Mouse (Mus musculus) limb, embryonic 10.5 days (tissue): ENCODE measurements around the gene Lgals3bp. TPM values are rescaled to one million over a fixed set of nuclear protein-coding genes. Genes with fewer than 3 reads are reported as not detected.

Experiments
- DNase-seq: peaks from one replicate; pipeline ENCODE4 v3.0.0-alpha.2; 2017; ENCODE audit warnings: low spot score
- H3K27ac ChIP-seq: fragments of 300-500 bp; sonication (generic); 2 replicates; pipeline ENCODE4 v1.5.1; 2016; ENCODE audit warnings: mild to moderate bottlenecking
- H3K27me3 ChIP-seq: fragments of 300-500 bp; sonication (generic); 2 replicates; pipeline ENCODE4 v1.6.1; 2016; ENCODE audit warnings: low read depth, mild to moderate bottlenecking; ENCODE audit not compliant: poor library complexity, severe bottlenecking
- H3K36me3 ChIP-seq: fragments of 300-500 bp; sonication (generic); 2 replicates; pipeline ENCODE4 v1.6.1; 2016; ENCODE audit warnings: mild to moderate bottlenecking, moderate library complexity
- H3K4me1 ChIP-seq: fragments of 300-500 bp; sonication (generic); 2 replicates; pipeline ENCODE4 v1.6.1; 2016
- H3K4me3 ChIP-seq: fragments of 300-500 bp; sonication (generic); 2 replicates; pipeline ENCODE4 v1.5.1; 2016; ENCODE audit warnings: mild to moderate bottlenecking, moderate library complexity
- H3K9me3 ChIP-seq: fragments of 300-500 bp; sonication (generic); replicated peaks from 2 replicates; pipeline ENCODE4 v1.6.1; 2016; ENCODE audit warnings: mild to moderate bottlenecking
- WGBS: fragments of 180-500 bp; shearing (Covaris S2); methylation state at CpG from one replicate; pipeline ENCODE4 v1.1.7; 2016; 5-methylcytosine and 5-hydroxymethylcytosine counted together
- polyA plus RNA-seq: library from polyadenylated mRNA; unstranded; fragments of >200 nt; fragmentation: Nextera tagmentation; extraction: Ambion mirVana; gene quantifications from 2 replicates; pipeline ENCODE4 v1.2.1, GENCODE M21; 2016

Lgals3bp gene
- polyA plus RNA-seq, 1 experiment from 2014 or later: 3.4 TPM

DNA sequence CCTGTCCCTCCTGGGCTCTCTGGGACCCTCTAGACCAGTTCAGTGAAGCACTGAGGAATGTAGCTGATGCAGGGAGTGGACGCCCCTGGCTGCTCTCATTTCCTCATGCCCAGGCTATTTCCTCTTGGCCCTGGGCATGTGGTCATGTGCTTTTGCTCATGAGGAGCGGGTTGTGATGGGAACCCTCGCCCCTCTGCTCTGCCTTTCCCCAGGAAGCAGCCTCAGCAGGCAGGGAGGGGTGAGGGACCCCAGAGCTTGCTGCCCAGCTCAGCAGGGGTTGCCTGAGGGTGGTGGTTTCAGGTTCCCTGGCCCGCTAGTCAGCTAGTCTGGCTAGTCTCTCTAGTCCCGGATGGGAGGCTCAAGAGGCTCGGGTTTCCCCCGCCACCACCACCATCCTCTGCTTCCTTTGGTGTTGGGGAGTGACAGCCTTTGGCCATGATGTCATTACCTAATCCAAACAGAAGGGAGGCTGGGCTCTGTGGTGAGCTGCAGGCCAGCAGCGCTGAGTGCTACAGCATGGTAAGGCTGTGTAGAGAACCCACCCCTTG is 38.8 kb downstream of the Lgals3bp start:
- H3K36me3 ChIP-seq: no peaks in the 10 kb centered on the region
- no peaks in the 10 kb centered on the region for H3K9me3 ChIP-seq
- peaks cover 67% of the 10 kb centered on the region for H3K4me1 ChIP-seq
- no peaks in the 10 kb centered on the region for H3K27me3 ChIP-seq
- DNase-seq: peak; percentile 78
- peak overlapping the region; percentile 90 for H3K27ac ChIP-seq
- WGBS: 2% methylated on average over 8 of the region's 8 CpGs
- peak overlapping the region; percentile 31 for H3K4me3 ChIP-seq

DNA sequence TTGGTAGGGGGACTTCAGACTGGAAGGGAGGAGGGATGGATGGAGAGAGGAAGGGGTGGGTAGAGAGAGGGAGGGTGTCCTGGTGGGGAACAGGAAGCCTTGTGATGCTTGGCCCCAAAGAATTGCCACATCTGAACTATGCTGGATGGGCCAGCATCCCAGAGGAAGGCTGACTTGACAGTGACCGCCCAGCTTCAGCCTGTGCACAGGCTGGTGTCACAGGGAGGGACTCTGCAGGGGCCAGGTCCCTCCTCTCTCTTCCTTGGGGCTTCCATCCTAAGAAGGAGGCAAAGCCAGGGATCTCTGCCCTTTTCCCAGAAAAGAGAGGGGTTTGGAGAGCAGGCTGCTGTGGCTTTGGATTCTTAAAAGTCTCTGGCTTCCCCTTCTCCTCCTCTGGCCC is 39.4 kb downstream of the Lgals3bp start:
- WGBS: 65% methylated on average over 1 of the region's 1 CpGs
- Histone ChIP-seq H3K9me3 (no peaks in the 10 kb centered on the region), H3K27ac (peak overlapping the region; percentile 90), H3K27me3 (no peaks in the 10 kb centered on the region), H3K4me1 (peaks cover 67% of the 10 kb centered on the region), H3K4me3 (peak overlapping the region; percentile 31; the same call in 1 of the 2 replicates), H3K36me3 (no peaks in the 10 kb centered on the region)
- no peak for DNase-seq

DNA sequence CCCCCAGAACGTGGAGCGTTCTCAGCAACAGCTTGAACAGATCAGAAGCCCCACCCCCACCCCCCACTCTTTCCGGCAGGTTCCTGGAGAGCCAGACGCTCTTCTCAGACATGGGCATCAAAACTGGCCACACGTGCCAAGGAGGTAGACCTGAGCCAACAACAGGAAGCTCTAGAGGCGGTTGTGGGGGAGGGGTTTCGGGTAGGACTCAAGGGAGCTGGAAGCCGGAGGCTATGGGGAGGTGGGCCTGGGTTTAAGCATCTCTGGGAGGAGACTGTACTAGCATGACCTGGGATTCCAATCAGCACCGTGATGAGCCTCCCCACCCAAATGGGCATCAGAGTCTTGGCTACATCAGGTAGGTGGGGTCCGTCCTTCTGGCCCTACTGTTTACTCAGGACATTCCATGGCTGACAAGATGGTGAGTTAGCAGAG is 41.0 kb downstream of the Lgals3bp start:
- Histone ChIP-seq H3K27ac (peak overlapping the region; percentile 43; the same call in 1 of the 2 replicates), H3K9me3 (no peaks in the 10 kb centered on the region), H3K36me3 (no peaks in the 10 kb centered on the region), H3K4me1 (peaks cover 58% of the 10 kb centered on the region), H3K4me3 (no peak overlapping the region), H3K27me3 (no peaks in the 10 kb centered on the region)
- DNase-seq: no peak
- 75% methylated on average over 10 of the region's 10 CpGs for WGBS

DNA sequence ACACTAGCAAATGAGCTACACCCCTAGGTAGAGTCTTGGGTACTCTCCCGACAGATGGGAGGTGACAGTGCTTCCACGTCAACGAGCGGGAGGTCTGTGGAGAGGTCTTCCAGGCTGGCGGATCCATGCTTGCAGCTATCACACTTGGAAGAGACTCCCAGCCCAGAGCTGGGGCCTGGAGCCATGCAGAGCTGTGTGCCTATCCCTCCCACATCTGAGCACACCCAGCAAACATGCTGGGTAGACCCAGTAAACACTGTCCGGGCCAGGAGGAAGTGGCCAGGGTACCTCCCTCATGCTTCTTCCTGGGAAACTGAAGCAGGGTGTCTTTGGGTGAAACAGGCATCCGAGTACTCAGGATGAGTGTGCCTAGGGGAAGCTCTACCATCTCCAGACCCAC is 41.4 kb downstream of the Lgals3bp start:
- Histone ChIP-seq H3K9me3 (no peaks in the 10 kb centered on the region), H3K27ac (peak overlapping the region; percentile 43; the same call in 1 of the 2 replicates), H3K36me3 (no peaks in the 10 kb centered on the region), H3K4me1 (peaks cover 58% of the 10 kb centered on the region), H3K4me3 (no peak overlapping the region), H3K27me3 (no peaks in the 10 kb centered on the region)
- DNase-seq: no peak
- 77% methylated on average over 7 of the region's 7 CpGs for WGBS

DNA sequence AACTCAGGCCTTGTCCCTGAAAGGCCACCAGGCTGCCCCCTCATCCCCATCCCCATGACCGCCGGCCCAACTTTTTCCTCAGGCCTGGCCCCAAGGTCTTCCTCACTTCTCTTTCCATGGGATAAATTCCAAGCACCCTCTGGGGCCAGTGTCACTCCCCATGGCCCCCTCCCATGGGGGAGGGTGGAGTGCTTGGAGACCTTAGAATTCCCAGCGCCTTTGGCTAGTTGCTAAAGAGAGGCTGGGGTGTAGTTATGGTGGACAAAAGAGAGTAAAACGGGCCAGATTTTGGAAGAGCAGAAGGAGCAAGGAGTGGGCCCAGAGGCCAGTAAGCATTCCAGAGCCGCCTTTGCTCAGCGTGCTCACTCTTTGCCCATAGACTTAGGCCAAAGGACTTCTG is 46.3 kb downstream of the Lgals3bp start, which contains the start of gene Timp2:
Gene Timp2 (minus strand): TSS at position 101 of the 400 bp plus-strand sequence.
- Histone ChIP-seq H3K4me3 (peak within 1 kb of the TSS; percentile 91), H3K27me3 (no peaks in the 10 kb centered on the region), H3K36me3 (peaks cover 24% of the 10 kb centered on the region), H3K9me3 (no peaks in the 10 kb centered on the region), H3K4me1 (peaks cover 49% of the 10 kb centered on the region), H3K27ac (peak within 1 kb of the TSS; percentile 98)
- no peak for DNase-seq
- WGBS: 38% methylated on average over 6 of the region's 6 CpGs

DNA sequence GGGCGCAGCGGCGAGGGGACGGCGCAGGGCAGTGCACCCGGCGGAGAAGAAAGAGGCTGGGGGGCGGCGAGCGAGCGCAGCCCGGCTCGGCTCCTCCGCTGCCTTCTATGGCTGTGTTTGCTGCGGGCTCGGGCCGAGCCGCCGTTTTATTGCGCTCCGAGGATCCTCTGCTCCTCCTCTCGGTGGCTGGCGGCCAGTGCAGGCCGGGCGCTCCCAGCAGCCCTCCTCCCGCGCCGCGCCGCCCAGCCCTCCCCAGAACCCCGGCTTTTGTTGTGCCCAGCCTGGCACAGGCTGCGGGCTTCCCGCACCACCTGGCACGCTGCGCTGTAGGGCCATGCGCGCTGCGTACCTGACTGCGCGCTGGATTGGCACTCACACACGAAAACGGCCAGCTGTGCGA is 46.7 kb downstream of the Lgals3bp start:
- peaks cover 26% of the 10 kb centered on the region for H3K36me3 ChIP-seq
- no peaks in the 10 kb centered on the region for H3K9me3 ChIP-seq
- H3K4me3 ChIP-seq: peak overlapping the region; percentile 91
- under 1% methylated on average over 43 of the region's 43 CpGs for WGBS
- peak; percentile 89 for DNase-seq
- H3K27me3 ChIP-seq: no peaks in the 10 kb centered on the region
- H3K4me1 ChIP-seq: peaks cover 45% of the 10 kb centered on the region
- peak overlapping the region; percentile 98 for H3K27ac ChIP-seq

DNA sequence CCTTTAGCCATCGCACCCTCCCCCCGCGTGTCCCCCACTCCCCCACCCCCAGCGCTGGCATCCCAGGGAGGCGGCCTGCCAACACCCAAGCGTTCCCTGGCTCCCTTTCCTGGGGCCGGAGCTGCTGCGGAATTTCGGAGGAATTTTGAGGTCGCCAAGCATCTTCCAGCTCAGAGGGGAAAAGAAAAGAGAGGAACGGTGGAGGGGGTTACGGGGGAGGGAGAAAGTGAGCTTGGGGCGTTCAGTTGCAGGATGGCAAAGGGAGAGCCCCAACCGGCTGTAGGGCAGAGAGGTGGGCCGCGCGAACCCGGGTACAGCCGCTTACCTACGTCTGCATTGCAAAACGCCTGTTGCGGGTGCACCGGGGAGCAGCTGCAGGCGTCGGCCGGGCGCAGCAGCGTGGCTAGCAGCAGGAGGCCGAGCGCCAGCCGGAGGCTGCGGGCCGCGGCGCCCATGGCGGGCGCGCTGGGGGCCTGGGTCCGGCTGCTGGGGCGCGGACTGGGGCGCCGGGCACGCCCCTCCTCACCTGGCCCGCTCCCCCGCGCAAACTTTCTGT is 47.2 kb downstream of the Lgals3bp start:
- no peaks in the 10 kb centered on the region for H3K9me3 ChIP-seq
- DNase-seq: no peak
- peaks cover 48% of the 10 kb centered on the region for H3K4me1 ChIP-seq
- H3K36me3 ChIP-seq: peaks cover 26% of the 10 kb centered on the region
- WGBS: under 1% methylated on average over 47 of the region's 47 CpGs
- peak overlapping the region; percentile 91 for H3K4me3 ChIP-seq
- H3K27ac ChIP-seq: peak overlapping the region; percentile 98
- no peaks in the 10 kb centered on the region for H3K27me3 ChIP-seq

DNA sequence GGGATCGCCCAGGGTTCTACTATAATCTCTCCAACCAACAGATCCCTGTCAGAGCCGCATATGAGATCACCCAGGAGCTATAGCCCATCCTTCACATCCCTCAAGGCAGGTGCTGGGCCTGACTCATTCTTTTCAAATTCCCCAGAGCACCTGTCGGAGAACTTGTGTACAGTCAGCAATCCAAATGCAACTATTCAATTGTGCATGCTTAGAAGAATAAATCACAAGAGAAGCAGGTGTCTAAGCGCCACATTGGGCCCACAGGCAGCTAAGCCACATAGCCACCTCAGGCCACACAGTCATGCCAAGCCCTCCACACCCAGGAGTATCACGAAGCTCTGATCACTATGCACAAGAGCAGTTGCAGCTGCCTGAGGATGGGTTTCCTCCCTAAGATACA is 52.4 kb downstream of the Lgals3bp start:
- H3K4me1 ChIP-seq: peaks cover 59% of the 10 kb centered on the region
- peak overlapping the region; percentile 81 for H3K27ac ChIP-seq
- no peaks in the 10 kb centered on the region for H3K27me3 ChIP-seq
- no peak overlapping the region for H3K4me3 ChIP-seq
- 88% methylated on average over 5 of the region's 5 CpGs for WGBS
- H3K9me3 ChIP-seq: no peaks in the 10 kb centered on the region
- no peak for DNase-seq
- peaks cover 30% of the 10 kb centered on the region for H3K36me3 ChIP-seq

DNA sequence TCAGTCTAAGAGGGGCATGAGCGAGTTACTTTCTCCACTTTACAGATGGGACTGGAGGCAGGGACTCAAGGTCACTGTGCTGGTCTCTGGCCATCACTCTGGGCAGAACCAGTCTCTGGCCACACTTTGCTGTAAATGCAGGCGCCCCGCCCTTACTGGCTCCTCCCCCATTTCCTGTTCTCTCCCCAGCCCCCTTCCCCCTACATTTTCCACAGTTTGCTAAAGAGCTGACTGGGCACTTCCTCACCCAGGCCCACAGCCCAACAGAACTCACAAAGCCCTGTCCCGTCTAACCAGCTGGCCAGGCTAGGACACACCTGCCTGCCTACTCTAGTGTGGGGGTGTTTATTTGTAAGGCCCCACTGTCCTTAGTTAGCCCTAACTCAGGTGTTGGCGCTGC is 53.0 kb downstream of the Lgals3bp start:
- Histone ChIP-seq H3K4me3 (peak overlapping the region; percentile 16; the same call in 1 of the 2 replicates), H3K36me3 (peaks cover 30% of the 10 kb centered on the region), H3K27ac (peak overlapping the region; percentile 81), H3K9me3 (no peaks in the 10 kb centered on the region), H3K27me3 (no peaks in the 10 kb centered on the region), H3K4me1 (peaks cover 55% of the 10 kb centered on the region)
- no peak for DNase-seq
- 52% methylated on average over 5 of the region's 5 CpGs for WGBS

DNA sequence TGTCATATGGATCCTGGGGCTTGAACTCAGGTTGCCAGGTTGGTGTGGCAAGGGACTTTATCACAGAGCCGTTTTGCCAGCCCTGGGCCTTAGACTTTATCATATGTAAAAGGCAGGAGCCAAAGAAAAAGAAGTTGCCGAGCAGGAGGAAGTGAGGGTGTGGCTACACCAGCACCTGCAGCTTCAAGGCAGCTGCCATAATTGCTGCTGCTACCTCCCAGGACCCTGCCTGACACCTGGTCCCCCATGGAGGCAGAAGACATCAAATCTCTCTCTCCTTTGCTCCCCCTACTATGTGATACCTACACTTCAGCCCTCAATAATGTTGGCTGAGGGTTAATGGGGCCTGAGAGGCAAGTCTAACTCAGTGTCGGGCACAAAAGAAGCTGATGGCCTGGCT is 53.5 kb downstream of the Lgals3bp start:
- peak overlapping the region; percentile 16; the same call in 1 of the 2 replicates for H3K4me3 ChIP-seq
- H3K9me3 ChIP-seq: no peaks in the 10 kb centered on the region
- no peaks in the 10 kb centered on the region for H3K27me3 ChIP-seq
- WGBS: 58% methylated on average over 3 of the region's 3 CpGs
- peaks cover 30% of the 10 kb centered on the region for H3K36me3 ChIP-seq
- peak overlapping the region; percentile 81 for H3K27ac ChIP-seq
- H3K4me1 ChIP-seq: peaks cover 55% of the 10 kb centered on the region
- no peak for DNase-seq

DNA sequence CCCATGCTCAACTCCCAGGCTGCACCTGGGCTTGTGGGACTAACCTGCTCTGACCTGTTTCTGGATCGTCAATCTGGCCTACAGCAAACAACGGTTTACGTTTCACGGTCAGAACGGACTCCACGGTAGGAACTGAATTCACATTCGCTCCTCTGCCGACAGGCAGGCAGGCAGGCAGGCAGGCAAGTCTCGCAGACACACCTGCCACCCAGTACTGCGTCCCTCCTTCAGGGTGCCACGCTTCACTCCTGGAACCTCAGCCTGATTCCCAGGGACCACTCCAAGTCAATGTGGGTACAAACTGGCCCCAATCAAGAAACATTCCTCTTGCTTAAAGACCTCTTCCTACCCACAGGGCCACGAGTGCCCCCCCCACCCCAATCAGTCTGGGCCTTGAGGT is 54.0 kb downstream of the Lgals3bp start:
- no peak for DNase-seq
- 87% methylated on average over 12 of the region's 12 CpGs for WGBS
- H3K27me3 ChIP-seq: no peaks in the 10 kb centered on the region
- no peak overlapping the region for H3K4me3 ChIP-seq
- peaks cover 29% of the 10 kb centered on the region for H3K36me3 ChIP-seq
- no peaks in the 10 kb centered on the region for H3K9me3 ChIP-seq
- H3K4me1 ChIP-seq: peaks cover 55% of the 10 kb centered on the region
- no peak overlapping the region; the same call in 1 of the 2 replicates for H3K27ac ChIP-seq

DNA sequence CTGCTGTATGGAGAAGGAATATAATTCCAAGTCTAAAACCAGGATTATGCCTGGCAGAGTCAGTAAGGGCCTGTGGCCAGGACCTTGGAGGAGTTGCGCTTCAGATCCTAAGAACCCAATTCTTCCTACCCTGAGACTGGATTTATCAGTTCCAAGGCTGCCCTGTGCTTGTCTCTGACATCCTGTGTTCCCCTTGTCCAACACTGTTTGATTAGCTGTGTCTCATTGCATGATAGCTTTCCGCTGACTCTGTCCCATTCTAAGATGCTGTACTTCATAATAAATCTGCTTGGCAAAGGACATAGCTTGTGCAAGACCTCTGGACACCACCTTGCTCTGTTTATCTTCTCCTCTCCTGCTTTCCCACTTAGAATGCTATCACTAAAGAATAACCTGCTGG is 54.5 kb downstream of the Lgals3bp start:
- Histone ChIP-seq H3K27ac (0 out of 2 replicates have a peak overlapping the region, but pooled peaks have one; percentile 1), H3K9me3 (no peaks in the 10 kb centered on the region), H3K27me3 (no peaks in the 10 kb centered on the region), H3K4me1 (peaks cover 55% of the 10 kb centered on the region), H3K4me3 (no peak overlapping the region), H3K36me3 (peaks cover 24% of the 10 kb centered on the region)
- WGBS: 99% methylated on average over 2 of the region's 2 CpGs
- DNase-seq: no peak

DNA sequence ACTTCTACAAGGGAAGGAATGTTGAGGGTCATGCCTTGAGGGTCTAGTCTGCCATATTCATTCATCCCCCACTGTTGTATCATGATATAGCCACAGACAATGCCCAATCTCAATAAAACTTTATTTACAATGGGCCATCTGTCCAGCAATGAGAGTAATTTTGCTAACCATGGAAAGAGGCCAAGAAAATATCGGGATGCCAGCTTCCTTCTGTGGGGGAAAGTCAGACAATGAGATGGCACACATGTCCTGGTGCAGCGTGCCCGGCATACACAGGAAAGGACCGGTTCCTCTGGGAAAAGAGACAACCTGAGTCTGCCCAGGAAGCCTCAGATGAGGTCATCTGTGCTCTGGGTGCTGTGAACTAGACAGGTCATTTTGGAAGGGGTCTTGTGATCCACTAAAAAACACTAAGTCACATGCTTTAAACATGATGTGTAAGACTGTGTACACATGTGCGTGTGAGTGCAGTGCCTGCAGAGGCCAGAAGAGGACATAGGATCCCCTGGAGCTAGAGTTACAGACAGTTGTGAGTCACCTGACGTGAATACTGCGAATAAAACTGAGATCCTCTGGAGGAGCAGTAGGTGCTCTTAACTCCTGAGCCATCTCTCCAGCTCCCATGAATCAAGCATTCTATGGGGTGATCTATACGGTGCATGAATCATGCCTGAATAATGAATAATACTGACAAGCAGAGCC is 55.3 kb downstream of the Lgals3bp start:
- Histone ChIP-seq H3K36me3 (peaks cover 15% of the 10 kb centered on the region), H3K9me3 (no peaks in the 10 kb centered on the region), H3K4me1 (peaks cover 62% of the 10 kb centered on the region), H3K4me3 (no peak overlapping the region), H3K27ac (no peak overlapping the region), H3K27me3 (no peaks in the 10 kb centered on the region)
- 93% methylated on average over 8 of the region's 8 CpGs for WGBS
- no peak for DNase-seq
